Mouse (Mus musculus) heart, adult 8-10 months (tissue): ENCODE results near the gene Cacnb4. TPM values are rescaled to one million over a fixed set of nuclear protein-coding genes. Genes with fewer than 3 reads are reported as not detected.
A peak's percentile ranks its signal among the peaks of the same experiment; 100 is the strongest.

Source experiments
- DNase-seq: peaks from one replicate; pipeline ENCODE4 v3.0.0; 2022; ENCODE audit warnings: low spot score
- total RNA-seq, 4 experiments: library from RNA; stranded (reverse); gene quantifications; 2 replicates each; pipeline ENCODE4 v1.2.4; 2022

Cacnb4 gene
- total RNA-seq, 4 experiments from 2014 or later: 0.31 to 0.89 (median 0.65) TPM

DNA sequence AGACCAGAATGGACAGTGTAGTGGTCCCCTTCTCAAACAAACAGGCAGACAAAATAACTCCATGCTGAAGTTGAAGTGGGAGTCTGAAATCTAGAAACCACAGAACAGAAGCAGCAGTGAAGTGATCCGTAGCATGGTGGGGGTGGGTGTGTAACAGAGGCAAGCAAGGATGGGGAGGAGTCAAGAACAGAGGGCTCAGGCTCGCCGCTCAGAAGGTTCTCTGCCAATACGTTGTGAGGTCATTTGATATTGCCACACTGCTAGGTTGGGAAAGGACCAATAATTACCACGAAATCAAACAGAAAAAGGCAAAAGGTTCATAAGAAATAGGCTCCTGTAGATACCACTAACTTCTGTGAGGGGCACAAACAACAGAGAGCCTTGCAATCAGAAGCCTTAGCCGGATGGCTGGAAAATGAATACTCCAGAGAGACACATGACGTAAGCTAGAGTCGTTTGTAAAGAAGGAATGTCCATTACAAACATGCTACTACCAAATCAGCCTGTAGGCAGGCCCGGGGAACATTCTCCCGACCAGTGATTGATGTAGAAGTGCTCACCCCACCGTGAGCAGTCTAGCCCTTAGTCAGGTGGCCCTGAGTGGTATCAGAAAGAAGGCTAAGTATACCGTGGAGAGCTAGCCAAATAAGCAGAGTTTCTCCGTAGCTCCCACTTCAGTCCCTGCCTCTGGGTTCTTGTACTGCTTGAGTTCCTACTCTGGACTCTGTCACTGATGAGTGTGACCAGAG is 199.7 kb downstream of the Cacnb4 start:
- DNase-seq: no peak

DNA sequence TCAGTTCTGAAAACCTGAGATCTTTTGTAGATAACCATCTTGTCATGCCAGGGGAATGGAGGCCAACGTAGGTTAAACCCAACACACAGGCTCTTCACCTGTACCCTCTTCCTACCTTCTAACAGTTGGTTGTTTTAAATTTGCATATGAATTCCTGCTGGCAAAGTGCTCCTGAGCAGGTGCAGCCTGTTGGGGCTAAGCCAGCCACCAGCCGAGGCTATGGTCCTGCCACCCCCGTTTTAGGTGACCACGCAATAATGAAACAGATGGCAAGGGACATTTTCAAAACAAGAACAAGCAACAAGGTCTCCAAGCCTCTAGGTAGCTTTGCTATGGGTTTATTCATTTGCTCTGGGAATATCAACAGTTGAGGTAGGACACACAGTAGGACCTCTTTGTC is 200.8 kb downstream of the Cacnb4 start:
- no peak for DNase-seq

DNA sequence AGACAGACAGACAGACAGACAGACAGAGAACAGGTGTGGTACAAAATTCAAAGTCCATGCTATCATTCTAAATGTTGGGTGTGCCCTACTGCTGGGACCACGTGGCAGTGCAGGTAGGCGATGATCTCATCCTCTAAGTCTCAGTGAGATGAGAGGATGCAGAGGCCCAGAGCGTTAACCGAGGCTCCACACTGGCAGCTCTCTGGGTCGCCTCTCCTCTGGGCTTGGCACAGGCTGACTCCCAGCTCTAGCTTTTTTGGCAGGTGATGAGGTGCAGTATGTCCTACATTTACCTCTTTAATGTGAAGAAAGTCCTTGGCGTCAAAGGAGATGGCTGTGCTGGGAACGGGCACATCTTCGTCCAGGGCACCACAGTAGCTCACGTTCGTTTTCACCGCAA is 202.1 kb downstream of the Cacnb4 start:
- no peak for DNase-seq

DNA sequence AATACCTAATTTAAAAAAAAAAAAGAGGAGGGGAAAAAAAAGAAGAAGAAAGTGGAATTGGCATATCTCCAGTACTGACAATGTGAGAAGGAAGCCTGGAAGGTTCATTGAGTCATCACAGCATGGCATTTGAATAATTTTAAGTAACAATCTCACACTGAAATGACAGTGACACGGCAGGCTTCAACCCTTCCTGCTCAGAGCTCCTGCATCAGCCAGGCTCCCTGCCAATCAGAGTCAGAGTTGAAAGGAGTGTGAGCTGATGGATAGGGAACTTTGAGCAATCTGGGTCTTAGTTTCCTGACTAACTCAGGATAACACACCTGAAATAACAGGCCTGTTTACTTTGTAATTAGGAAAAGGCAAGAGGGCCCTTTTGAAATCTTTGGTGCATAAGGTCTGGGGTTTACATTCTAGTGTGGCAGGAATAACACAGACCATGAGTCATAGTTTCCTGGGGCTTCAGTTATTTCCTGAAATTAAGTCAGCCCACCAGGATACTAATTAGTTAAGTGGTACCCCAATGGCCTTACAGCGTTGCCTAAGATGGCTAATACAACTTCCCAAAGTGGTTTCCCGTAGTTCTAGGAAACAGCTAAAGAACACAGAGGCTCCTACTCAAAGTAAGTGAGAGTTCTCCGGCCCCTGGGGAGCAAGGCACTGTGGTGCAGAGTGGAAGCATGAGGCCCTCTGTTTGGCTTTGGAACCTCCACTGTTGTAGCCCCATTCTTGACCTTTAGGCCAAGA is 204.9 kb downstream of the Cacnb4 start:
- DNase-seq: no peak

DNA sequence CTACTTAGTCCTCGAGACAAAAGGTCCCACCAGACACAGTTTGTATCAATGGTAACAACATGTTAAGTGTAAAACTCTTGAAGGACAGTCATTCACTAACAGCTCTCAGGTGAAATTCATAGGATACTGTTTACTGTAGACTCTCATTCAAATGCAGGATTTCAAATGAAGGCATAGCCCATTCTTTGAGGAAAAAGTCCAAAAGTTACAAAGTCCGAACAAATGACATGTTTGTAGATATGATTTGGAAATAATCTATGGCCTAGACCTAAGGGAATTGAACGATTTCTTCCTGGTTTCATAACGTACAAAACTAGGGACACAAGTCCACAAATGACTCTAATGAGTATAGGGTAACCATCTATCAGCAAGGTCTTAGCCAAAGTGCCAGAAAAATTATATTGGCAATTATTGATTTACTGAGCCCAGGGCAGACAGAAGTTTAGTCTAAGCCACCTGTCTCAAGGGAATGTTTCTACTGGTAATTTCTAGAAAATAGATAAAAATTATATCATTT is 206.5 kb downstream of the Cacnb4 start:
- DNase-seq: no peak

DNA sequence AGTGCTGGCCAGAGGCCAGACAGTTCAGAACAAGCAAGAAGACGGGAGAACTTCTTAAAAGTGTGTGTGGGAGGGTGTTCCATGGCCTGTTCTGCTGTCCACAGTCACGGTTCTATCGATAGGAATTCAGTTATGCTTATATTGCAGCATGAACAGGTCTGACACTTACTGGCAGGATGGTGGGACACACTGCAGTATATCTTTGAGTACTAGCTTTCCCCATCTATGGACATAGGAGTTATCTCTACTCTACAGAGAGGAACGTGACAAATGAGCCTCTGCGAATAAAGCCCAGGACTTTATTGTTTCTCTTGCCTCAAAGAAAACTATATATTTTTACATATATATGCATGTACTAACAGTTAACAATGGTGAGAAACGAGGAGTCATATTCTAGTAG is 209.0 kb downstream of the Cacnb4 start:
- no peak for DNase-seq

DNA sequence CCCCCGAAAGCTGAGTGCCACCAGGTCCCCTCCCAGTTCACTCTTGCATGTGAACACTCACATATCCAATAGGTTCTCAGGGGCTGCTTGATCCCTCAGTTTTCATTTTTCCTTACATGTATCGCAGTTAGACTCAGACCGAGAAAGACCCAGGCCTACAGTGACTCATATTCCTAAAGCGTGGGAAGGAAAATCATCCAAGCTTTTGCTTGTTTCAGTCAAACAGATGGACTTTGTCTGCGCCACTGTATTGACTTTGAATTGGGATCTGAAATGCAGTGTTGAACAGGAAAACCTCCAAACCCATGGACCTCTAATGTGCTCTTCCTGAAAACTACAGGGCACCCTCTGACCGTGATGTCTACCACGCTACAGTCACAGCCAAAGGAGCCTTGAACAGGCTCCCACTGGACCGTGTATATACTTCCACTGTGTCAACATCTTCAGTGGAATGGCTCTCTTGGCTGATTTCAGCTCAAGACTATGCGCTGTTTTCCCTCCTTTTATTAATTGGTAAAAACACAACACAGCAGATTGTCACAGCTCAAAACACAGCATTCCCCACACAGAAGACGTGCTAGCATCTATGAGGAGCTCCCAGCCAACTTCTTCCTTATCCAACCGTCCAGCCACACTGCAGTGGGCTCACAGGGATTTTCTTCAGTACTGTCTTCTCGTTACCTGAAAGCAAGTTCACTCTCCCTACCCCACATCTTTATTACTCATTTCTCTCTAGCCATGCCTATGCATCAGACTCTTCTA is 215.2 kb downstream of the Cacnb4 start:
- no peak for DNase-seq

DNA sequence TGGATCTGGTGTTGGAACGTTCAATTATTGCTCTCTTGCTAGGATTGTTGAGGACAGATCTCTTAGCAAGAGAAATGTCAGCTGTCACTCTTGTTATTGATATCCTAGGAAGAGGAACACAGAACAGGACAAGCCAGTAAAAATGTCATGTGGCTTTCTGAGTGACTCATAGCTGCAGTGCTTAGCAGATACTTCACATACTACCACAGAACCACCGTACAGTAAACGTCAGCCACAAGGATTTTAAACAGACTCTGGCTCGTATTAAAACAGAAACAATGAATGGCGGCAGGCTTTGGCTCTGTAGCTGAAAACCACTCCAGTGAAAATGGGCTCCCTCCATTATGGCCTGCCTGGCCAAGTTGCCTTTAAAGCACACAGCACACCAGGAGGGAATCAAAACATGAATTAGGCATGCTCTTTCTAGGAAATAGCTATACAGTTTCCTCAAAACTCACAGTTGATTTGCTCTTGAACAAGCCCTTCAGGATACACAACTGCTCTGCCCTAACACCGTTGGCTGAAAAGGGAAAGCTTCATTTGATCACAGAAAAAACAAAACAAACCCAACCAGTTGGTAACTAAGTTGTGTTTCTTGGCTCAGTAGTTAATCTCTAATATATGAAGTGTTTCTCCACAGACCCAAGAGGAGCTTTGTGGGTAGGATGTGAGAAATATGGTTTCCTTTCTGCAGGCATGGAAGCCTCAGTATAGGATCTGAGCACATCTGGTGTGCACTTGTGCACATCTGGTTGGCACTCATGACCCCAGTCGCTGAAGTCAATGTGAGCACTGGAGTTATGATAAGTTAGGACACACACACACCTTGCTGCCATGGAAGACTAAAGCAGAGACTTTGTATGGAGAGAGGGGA is 220.8 kb downstream of the Cacnb4 start:
- DNase-seq: no peak

DNA sequence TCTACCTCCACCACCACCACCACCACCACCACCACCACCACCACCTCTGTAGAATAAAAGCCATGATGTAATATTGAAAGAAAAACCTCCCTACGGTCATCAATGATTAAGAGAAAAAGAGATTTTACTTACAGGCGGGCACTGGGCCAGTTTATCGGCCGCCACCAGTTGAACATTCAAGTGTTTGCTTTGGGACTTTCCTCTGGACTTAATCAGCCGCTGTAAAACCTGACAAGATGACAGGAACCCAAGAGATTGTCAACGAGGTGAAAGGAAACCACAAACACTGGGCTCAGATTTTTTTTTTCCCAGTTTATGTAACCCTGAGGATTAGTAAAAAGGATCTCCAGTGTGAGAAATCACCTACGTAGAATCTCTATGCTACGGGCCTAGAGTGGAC is 226.8 kb downstream of the Cacnb4 start:
- DNase-seq: no peak

DNA sequence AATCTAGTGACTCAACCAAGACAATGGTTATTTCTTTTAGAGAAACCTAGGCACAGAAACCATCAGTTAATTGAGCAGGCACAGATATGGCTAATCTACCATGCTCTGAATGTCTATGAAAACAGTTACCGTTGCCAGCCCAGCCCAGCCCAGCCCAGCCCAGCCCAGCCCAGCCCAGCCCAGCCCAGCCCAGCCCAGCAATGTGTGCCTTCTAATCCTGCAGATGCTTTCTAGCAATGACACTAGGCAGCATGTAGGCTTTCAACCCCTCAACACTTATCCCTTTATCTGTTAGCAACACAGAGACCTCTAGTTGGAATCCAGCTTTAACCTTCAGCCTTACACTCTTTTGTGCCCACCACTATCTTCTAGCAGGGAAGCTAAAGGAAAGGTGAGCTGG is 227.7 kb downstream of the Cacnb4 start:
- no peak for DNase-seq

DNA sequence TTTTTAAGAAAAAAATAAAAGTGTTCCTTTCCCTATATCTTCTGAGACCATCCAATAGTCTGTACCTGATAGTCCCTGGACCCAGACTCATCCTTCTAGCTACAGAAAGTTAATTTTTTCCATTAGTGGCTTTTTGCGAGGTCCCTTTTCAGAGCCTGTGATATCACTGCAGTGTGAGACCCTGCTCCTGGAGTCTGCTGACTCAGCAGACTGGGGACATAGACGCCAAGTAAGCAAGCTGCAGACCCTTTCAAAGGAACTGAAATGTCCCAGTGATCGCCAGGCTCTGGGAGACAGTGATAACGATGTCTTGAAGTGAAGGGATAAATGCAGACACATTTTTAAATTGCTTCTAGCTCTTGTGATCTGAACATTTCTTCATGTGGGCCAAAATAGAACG is 230.0 kb downstream of the Cacnb4 start:
- no peak for DNase-seq

DNA sequence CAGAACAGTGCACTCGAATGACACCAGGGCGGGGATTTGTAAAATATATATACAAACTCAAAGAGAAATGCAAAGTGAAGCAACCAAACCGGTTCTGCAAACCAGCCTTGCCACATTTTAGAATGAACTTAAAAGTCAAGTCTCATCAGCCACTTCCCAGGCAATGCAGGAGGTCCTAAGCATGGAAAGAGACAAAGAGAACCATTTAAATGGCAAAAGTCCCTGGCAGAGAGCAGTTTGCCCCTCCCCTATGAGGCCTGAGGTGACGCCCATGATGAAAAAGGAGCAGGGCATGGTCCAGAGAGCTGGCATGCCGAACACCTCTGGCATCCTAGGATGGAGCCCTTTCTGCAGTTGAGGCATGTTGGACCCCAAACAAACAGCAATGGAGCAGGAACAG is 234.5 kb downstream of the Cacnb4 start:
- DNase-seq: no peak

DNA sequence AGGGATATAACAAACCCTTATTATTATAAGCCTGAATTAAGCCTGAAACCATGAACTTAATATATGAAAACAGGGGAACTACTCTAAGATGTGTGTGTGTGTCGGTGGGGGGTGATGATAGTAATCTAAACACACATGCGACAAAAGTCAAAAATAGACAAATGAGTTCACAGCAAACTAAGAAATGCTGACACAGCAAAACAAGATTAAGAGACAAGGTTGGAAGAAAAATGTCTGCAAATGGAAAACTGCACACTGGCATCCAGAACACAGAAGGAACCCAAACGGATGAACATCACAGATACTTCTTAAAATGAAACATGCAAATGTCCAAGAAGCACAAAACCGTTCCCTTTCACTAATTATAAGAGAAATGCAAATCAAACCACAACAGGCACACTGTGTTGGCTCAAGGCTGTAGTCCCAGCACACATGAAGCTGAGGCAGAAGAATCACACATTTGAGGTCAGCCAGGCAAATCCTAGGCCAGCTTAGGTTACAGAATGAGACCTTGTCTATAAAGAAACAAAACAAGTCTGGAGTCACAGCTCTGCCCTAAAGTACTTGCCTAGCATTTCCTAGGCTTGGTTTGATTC is 236.1 kb downstream of the Cacnb4 start:
- DNase-seq: no peak

DNA sequence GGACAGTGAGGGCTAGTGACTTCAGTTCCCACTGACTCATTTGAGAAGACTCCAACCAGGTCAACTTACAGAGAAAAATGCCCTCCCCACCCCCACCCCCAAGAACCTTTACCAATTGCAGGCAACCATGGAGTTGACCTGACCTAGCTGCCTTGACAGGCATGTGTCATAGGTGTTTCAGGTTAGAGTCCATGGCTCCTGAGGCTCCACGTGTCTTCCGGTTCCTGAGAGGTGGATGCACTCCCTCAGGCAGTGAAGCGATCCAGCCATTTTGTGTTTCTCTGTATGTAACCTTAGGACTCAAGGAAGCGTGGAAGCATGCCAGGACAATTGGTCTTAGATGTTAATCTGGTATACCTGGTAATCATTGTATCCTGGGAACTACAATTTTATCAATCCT is 238.2 kb downstream of the Cacnb4 start:
- no peak for DNase-seq

DNA sequence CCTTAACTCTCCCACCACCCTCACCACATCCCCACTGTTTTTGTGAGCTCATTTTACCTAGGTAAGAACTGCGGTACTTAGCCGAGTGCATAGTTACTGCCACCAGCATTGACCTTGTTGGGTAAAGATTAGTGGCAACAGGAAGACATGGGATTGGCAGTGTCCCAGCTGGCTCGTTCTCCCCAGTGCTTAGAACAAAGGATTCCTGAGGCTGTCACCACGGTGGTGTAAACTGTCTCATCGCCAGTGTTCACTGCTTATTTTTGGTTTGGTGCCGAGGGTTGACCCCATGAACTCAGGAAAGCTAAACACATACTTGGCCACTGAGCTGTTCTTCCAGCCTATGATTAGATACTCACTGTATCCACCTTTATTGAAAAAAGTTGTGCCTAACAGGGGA is 238.6 kb downstream of the Cacnb4 start:
- DNase-seq: peak; percentile 78

DNA sequence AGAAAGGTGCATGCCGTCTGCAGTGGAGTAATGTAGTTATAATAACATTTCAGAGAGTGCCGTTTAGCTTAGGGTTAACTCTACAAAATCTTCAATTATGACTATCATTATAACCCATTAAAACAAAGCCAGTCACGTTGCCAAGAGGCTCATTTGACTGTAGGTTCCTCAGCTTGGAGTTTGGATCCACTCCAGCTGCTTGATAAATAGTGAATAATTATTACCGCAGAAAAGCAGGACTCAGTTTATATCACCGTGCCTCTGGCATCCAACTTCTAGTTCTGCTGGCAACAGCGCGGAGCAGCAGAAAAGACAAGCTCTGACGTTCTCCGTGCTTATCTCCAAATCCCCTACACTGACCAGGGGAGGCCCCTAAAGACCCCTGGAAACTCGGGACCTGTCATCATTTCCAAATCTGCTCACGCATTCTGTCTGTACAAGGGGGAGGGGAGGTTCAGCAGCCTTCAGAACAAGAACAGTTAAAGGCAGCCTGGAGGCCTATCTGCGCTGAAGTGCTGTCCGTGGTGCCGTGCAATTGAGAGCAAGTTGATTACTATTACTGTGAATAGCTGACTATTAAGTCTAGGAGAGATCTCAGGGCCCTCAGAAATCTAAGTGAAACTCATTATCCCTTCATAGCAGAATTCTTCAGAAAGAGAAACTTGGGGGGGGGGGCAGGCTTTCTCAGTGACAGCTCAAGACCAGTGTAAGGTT is 240.6 kb downstream of the Cacnb4 start:
- no peak for DNase-seq

DNA sequence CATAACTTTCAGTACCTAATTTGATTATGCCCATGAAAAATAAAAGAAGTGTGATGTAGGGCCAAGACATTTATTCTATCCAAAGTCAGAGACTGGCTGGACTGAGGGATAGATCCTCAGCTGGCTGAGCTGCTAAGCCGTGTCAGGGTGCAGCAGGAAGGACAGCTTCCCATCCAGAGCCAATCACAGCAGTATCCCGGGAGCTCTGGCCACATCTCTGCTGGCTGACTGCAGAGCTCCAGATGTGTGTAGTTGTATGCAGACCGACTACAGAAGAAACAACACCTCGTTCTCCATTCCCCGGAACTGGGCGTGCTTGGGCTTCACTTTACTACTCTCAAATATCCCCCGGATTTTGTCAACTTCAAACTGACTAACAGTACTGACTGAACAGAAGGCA is 243.3 kb downstream of the Cacnb4 start:
- peak; percentile 29 for DNase-seq

DNA sequence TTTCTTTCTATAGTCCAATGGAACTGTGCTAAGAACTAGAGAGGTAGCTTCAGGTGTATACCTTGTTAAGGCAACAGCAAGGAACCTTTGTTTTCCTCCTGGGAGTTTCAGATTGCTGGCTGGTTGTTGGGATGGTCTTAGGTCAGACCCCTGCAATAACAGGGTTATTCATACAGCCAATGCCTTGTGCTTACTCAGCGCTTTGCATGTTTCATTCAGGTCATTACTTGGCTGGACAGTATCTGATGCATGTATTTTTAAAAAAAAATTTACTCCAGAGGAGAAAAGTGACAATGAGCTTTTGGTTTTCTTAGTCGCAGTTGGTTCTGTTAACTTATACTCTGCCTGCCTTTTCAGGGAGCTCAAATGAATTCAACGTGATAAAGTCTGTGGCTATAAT is 249.2 kb downstream of the Cacnb4 start:
- no peak for DNase-seq

DNA sequence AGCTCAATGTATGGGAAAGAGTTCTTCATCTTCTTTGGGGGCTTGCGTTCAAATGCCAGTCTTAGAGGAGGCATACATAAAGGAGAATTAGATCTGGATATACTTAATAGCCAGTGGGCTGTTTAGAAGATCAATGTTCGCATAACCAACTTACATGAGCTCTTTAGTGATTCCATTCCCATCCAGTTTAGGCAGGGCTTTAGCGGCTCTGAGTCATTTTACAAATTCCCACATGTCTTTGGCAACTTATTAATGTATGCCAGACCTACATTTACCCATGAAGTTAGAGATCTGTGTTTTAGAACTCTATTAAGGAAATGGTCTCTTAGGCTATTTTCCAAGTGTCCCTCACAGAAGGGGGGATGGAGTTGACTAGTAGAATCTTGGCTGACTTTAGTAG is 250.6 kb downstream of the Cacnb4 start:
- no peak for DNase-seq

DNA sequence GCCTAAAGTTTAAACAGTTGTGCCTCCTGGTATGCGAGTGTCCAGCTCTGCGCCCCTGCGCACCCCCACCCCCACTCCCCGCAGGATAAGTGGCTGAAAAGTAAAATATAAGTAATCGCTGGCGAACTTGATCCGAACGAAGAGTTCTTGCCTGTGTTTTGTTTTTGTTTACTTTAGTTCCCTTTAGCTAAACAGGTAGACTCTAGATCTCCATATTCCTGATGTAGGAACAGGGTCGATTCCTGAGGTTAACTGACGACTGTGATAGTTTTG is 251.2 kb downstream of the Cacnb4 start:
- DNase-seq: no peak
